Mouse (Mus musculus): ENCODE measurements around the gene Stub1.
"Not testable (repeated sequence)": the region's sequence is repeated elsewhere in the genome, so short reads cannot be mapped to it uniquely, and the experiment has no call there.

The Stub1 gene

DNA sequence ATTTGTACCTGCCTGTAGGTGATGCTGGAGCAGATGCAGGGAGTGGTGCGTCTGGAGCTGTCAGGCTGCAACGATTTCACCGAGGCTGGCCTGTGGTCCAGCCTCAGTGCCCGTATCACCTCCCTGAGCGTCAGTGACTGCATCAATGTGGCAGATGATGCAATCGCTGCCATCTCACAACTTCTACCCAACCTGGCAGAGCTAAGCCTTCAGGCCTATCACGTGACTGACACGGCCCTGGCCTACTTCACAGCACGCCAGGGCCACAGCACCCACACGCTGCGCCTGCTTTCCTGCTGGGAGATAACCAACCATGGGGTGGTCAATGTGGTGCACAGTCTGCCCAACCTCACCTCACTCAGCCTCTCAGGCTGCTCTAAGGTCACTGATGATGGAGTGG is 15.5 kb downstream of the Stub1 start:
- no peak for DNase-seq

DNA sequence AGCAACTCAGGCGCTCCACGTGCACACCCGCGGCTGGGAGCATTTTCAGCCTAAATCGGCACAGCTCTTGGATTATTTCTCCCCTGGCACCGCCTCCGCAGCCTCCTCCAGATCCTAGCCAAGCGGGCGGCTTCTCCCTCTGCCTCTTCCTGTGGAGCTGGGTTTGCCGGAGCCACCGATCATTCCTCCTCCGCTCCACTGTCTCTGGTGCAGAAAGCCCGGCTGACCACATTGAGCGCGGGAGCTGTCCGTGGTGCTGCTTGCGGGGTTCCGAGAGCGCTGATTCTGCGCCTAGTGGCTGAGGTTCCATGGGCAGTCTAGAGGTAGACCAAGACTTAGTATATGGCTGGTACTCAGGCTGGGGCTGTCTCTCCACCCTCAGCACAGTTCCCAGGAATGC is 19.7 kb downstream of the Stub1 start:
- peak; percentile 53 for DNase-seq

DNA sequence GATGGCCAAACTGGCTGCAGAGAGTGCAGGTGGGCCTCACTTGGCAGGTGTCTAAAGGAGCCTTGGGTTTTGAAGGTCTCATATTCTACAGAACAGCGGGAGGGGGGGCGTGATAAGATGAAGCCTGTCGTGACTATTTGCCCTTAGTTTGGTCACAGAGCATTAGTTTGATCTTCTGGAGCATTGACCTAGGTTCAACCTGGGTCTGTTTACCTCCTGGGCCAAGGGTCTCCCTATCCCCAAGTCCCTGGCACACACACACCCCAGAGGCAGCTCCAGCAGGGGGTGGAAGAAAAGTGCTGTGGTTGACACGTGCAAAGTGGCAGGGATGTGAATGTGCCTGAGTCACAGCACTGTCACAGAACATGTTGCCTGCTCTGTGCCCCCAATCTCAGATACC is 22.3 kb downstream of the Stub1 start:
- no peak for DNase-seq

DNA sequence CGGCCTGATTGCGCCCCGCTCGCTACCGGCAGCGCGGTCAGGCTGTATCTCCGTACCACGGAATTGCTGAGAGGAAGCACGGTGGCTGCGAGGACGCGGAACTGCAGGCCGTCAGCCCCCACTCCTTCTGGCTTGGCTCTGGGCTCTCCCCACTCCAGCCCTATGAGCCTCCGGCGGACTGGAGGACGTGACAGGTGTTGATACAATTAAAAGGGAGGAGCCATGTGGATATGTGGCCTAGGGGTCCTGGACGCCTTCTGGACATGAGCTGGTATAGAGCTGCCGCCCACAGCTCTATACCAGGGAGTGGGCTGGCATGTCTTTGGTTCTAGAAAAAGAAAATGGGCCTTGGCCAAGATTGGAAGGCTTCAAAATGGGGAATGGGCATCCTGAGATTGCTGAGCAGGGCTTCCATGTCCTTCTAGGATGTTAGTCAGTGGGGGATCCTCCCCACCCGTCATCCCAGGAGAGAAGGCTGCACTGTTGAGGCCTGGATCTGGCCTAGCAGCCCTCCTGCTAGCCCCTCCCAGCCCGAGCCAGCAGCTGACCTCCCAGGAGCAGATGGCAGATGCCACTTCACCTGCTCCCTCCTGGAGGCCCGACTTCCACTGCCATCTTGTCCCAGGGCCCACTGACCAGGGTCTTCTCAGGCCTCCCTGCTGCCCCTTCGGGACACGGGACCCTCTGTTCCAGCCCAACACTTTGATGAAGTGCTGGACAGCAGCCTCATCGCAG is 23.4 kb downstream of the Stub1 start:
- peak; percentile 76 for DNase-seq

DNA sequence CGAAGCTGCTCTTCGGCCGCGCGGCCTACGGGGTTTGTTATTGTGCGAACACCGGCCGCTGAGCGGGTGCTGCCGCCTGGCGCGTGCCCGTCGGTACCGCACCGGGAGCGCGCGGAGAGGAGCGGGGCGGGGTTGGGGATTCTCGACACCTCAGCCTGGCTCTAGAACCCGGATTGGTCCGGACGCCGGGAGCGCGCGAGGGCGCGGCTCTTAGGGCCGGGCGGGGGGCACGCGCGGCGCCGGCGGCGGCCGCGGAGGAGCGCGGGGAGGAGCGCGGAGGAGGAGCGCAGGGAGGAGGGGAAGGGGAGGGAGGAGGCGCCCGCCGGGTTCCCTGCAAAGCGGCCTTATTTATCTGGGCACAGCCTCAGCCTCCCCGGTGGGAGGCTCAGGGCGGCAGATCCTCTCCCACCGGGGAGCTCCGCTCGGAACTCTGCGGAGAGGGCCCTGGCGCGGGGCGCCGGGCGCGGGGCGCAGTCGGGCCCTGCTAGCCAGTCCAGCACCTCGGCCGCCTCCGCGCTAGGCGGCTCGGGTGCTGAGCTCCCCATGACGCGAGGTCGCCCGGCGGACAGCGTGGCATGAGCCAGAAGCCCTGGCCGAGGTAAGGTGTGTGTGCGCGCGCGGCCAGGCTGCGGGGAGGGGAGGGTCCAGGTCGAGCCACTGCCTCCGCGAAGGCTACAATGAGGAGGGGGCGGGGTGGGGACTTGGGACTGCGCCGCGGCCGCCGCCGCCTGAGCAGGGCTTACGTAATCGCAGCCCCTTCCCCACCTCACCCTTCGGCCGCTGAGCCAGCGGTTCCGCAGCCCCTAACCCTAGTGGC is 24.2 kb downstream of the Stub1 start, which contains the start of gene Fbxl16:
TSS of gene Fbxl16 (plus strand) at position 297 of the 817 bp plus-strand sequence.
- DNase-seq = peak; percentile 95

DNA sequence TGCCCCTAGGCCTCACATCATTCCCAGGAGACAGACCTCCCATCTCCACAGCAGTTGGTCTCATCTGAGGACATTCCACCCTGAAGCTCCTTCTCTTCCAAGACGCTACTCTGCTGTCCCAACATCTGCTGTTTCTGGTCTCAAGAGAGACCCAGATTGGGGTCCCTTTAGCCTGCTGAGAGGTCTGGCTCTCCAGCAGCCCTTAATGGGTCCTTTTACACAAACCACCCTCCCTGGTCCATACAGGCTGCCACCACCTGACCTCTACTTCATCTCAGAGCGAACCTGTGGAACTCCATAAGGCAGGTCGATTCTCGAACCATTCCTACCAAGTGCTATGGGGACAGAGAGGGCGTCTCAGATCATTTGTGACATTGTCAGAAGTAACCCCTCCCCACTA is 25.2 kb downstream of the Stub1 start:
- no peak for DNase-seq

DNA sequence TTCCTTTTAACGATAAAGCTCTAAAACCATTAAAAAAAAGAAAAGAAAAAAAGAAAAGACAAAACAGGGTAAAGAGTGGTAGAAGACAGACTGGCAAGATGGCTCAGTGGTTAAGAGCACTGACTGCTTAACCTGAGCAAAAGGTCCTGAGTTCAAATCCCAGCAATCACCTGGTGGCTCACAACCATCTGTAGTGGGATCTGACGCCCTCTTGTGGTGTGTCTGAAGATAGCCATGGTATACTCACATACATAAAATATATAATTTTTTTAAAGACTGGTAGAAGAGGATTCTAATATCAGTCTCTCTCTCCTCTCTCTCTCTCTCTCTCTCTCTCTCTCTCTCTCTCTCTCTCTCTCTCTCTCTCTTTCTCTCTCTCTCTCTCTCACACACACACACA is 25.8 kb downstream of the Stub1 start:
- not testable (repeated sequence) for DNase-seq

DNA sequence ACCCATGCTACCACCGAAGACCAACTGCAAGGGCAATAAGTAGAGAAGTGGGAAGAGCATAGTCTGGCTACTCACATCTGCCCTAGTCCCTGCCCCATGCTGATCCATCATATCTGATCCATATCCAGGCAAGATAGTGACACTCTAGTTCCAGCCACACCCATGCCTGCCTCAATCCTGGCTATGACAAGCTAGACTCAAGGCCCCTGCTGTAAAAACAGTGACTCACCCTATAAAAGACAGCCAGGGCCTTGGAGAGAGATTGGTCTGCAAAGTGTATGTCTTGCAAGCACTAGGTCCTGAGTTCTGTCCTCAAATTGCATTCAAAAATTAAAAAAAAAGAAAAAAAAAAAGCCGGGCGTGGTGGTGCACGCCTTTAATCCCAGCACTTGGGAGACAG is 26.7 kb downstream of the Stub1 start:
- no peak for DNase-seq

DNA sequence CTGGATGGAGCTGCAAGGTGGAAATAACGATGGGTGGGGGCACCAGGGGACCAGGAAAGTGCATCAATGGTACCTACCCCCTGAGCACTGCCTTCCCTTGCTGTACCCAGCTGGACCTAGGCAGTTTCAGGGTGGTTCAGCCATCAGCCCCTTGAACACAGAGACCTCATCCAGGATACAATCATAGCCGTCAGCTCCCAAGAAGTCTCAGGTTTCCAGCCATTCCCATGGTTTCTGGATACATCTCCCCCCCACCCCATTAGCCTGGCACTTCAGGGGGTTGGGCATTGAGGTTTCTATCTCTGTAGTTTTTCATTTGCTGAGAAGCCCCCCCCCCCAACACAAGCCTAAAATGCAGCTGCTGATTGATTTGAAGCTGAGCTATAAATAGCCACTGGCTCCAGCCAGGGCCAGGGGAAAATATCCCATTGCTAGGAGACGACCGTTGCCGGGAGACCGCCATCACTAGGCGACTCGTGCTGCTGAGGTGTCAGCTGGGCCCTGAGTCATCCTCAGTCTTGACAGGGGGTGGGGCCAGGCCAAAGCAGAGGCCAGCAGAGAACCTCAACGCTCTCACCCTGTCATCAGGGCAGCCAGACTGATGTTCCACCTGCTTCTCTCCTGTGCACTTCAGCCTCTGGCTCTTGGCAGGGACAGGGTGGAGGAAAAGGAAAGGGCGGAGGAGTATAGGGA is 30.2 kb downstream of the Stub1 start:
- DNase-seq = no peak

DNA sequence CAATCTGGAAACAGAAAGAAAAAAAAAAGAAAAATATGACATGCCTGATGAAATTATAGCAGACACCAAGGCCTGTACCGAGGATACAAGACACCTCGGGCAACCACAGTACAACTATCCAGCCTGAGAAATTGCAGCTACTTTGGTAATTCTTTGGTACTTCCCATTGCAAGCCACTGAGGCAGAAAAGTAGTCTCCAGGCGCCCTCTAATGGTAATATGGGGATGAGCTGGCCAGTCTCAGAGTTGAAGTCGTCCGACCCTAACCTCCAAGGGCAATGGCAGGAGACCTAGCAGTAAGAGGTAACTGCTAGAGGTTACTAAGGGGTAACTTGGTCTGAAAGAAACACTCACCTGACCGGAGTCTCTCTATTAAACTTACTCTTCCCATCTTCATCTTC is 32.2 kb downstream of the Stub1 start:
- DNase-seq = peak; percentile 64

DNA sequence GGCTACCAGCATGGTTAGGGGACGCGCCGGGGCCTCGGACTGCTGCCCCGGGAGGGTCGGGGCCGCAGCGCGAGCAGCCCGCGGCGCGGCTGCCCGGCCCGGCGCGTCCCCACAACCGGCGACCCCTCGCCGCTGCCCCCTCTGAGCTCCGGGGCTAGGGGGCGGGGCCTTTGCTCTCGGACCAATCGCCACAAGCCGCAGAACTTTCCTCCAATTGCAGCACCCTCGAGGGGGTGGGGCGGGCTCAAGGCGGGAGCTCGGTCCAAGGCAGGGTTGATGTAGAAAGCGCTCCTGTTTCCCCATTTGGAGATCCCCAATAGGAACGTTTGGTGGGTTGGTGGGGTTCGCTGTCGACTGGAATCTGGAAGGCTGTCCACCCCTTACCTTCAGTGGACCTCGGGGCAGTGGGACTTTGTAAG is 36.2 kb downstream of the Stub1 start, which contains the start of gene Metrn:
TSS of gene Metrn (minus strand) at position 186 of the 419 bp plus-strand sequence.
- peak; percentile 57 for DNase-seq

DNA sequence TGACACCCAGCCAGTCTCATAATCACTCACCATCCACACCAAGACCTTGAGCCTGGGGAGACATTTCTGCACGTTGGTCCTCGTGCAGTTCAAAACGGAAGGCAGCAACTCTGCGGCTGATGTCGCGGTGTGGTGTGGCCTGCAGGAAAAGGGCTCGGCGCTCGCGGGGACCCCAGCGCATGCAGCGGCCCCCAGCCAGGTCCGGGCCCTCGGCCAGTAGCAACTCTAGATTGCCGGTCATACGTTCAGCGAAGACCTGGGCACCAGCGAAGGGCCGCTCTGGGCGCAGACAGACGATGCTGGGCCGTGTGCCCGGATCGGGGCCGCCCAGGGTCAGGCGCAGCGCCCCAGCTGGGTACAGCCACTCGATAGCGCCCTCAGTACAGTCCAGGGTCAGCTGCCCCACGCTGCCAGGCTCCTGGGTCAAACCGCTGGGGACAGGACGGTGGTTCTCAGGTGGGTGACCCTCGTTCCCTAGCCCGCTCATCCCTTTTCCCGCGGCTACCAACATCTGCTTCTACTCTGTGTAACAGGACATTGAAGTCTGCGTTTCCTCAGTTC is 36.9 kb downstream of the Stub1 start:
- DNase-seq = no peak

DNA sequence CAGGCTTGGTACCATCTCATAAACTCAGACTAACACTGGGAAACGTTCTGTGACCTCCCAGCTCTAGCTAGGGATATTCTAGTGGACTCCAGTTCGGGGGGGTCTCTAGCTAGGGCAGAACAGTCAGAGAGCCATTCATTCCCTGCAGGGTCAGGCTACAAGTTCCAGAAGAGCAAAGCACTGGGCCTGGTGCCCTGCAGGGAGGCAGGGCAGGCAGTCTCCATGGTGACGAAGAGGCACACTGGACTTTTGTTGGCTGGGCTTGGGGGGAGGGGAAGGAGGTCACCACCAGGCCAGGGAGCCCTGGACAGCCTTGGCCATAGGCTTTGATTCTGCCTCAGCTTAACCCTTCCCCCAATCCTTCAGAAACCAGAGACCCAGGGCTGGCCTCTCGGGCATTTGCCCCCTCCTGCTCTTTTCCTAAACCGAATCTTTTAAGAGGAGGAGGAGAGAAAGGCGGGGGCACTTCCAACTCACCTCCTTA is 37.6 kb downstream of the Stub1 start, which contains the start of gene AC134908.4:
TSS of gene AC134908.4 (minus strand) at position 51 of the 484 bp plus-strand sequence.
- no peak for DNase-seq

DNA sequence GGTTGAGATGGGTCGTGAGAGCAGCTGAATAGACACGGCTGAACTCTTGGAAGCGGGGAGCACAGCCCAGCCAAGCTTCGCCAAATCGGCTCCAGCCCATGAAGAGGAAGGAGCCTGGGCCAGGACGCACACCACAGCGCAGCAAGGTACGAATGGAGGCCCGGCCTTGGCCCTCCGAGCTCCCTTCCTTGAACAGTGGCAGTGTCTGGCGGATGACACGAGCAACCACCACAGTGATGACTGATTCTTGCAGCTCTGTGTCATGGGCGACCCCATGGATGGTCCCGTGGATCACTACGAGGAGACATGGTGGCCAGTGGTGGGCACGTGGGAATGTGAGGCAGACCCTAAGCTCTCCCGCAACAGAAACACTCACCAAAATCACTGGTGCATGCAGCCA is 38.2 kb downstream of the Stub1 start:
- DNase-seq = no peak

DNA sequence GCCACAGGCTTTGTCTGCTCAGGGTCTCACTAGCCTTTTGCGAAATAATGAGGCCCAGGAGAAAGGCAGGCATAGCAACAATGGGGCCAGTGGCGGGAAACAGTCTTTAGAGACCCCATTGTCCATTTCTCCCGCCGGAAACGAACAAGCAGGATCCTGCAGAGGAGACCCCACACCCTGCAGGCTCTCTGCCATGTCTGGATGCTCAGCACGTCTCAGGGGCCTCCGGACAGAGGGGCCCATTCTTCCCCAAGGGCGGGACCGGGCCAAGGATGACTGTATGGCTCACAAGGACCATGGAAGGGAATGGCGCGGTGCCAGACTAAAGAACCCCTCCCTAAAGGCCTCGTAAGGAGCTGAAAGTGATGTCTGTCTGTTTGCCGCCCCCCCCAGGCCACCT is 39.0 kb downstream of the Stub1 start:
- no peak for DNase-seq

DNA sequence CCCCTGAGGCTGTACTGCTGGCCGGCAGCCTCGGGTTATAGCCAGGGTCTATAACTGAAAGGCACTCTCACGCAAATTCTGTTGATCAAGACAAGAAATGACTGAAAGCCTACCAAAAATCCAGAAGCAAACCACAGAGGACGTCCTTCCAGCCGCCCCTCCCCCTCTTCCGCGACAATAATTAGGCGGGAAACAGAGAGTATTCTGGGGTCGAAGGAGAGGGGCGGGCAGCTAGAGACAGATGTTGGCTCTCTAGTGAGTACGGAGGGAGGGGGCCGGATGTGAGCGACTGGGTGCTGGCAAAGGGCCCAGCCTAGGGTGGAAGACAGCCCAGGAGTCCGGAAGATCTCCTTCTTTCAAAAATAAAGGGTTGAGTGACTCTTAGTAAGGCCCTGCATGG is 40.6 kb downstream of the Stub1 start, which contains the start of gene Fam173a:
TSS of gene Fam173a (minus strand) at position 287 of the 400 bp plus-strand sequence.
- DNase-seq = no peak

DNA sequence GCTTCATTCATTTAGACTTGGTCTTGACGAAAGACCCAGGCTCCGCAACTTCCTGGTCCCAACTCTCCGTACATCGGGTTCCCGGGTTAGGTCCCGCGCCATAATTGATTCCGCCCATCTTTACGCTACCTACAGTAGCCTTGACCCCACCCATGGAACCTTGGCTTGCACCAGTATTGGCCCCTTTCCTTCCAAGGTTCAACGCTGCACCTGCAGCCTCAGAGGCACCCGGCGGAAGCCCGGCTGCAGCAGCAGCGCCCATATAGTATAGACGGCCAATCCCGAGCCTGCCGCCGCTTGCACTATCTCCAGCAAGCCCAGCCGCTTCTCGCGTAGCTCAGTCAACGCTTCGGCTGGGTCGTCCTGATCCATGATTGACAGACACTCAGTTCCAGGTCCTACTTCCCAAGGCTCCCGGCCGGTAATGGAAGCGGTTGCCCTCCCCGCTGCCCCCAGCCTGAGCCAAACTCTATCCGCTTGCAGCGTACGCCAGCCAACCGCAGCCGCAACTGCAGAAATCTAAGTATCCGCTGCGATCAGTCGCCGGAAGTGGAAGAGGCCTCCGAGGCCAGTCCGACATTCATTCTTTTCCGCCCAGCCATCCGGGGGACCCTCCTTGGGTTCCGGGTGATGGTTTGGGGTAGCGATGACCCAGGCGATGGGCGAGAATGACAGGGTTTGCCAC is 41.2 kb downstream of the Stub1 start:
- DNase-seq = peak; percentile 83

DNA sequence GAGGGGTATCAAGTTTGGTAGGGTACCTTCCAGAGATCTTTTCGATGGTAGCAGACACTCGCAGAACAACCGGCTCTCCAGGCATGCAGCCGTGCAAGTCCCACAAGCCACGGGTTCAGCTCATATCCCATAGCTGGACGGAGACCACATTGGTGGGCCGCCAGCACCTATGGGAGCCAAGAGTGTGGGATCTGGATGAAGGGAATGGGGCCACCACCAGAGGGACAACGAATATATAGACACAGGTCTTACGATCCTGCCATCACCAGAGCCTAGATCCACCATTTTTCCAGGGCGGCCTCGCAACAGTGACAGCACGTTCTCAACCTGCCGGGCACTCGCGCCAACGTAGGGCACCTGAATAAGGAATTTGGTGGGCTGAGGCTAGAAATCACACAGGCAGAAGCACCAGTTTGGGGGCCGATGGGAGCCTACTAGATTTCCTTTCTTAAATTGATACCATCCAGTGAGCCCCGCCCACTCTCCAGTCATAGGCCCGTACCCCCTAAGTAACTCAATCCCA is 41.8 kb downstream of the Stub1 start:
- no peak for DNase-seq

DNA sequence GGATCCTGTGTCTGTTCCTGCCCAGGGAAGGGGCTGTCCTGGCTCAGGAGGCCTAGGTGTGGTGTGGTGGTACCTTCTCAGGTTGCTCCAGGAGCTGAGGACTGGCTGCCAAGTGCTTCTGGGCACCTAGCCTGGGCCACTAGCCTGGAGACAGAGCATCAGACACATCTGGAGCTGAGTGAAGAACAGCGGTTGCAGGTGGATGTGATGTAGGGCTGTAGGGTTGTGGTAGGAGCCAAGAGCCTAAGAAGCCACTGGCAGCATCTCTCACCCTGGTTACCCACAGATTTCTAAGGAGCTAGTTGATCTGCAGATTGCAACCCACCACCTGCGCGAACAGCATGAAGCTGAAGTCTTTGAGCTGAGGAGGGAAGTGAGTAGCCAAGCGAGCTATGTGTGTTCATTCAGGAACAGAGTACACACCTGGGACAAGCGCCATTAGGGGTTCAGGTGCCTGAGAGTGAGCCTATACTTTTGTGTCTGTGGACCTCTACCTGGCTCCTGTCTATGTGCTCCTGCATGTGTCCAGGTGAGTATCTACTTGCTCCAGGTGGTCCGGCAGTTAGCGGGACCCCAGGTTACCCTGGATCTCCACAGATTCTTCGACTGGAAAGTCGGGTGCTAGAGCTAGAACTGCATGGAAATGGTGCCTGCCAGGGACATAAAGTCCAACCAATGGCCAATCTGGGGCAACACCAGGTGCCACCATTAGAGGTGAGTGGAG is 46.3 kb downstream of the Stub1 start:
- DNase-seq = peak; percentile 10

DNA sequence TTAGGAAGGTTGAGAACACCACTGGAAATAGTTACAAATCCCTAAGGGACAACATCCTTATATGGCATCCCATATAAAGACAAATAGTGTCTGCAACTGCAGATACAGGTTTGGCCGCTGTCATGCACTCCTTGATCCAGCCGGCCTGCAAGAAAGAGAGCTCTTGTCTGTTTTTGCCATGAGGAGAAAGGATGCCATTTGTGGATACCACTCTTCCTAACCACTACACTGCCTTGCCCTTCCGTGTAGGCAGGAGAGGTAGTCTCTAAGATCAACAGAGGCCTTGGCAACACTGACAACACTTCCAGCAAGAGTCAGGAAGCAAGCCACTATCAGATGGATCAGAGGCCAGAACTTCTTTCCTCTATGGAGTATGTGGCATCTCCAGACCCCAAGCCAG is 46.9 kb downstream of the Stub1 start, which contains the start of gene Ccdc78:
TSS of gene Ccdc78 (plus strand) at position 301 of the 400 bp plus-strand sequence.
- peak; percentile 8 for DNase-seq

DNA sequence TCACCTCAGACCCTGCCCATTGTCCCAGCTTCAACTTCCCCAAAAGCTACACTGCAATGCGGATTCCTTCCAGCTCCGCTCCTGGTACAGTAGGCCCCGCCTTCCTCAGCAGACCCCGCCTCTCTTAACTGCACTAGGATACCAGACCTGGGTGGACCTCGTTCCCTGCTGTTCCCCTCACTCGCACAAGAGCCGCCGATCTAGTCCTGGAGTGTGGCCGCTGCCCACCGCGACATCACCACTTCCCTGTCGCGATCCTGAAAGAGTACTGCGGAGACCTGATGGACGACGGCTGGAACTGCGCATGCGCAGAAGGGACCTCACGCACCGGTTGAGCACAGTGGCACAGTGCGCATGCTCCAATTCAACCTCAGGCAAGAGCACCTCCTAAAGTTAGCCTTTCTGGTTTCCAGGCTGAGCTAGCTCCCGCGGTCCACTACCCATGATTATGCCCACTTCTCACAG is 47.9 kb downstream of the Stub1 start, which contains the start of gene Haghl:
TSS of gene Haghl (minus strand) at position 393 of the 465 bp plus-strand sequence.
- peak; percentile 97 for DNase-seq
